Mouse (Mus musculus): ENCODE measurements around the gene A730049H05Rik. TPM values are rescaled to one million over a fixed set of nuclear protein-coding genes. Genes with fewer than 3 reads are reported as not detected.

A730049H05Rik gene
- 0.99 and 2.3 TPM in 2 replicates for polyA plus RNA-seq (2016; fragmentation: Nextera tagmentation; extraction: Ambion mirVana)

- Histone ChIP-seq H3K4me1 (peaks cover 50% of the 10 kb centered on the region), H3K27ac (peak within 1 kb of the TSS; percentile 48; the same call in 1 of the 2 replicates), H3K27me3 (ENCODE audit: poor library complexity, severe bottlenecking) (peaks cover 60% of the 10 kb centered on the region), H3K36me3 (replicated peaks) (peaks cover 7% of the 10 kb centered on the region; the same call in 1 of the 2 replicates), H3K9me3 (no peaks in the 10 kb centered on the region), H3K4me3 (peak within 1 kb of the TSS; percentile 18; the same call in 1 of the 2 replicates)
- peak; percentile 26 for DNase-seq (ENCODE audit: extremely low spot score, low spot score)
- WGBS: 6% methylated on average over 8 of the region's 8 CpGs
Measured at GRCm38 (mm10) chr6:92816311-92816751, at the start of gene A730049H05Rik. Gene A730049H05Rik, plus strand, starts transcription at chr6:92816478.

GRCm38 (mm10) chr6:92776356-92776755 is 39.9 kb upstream of the A730049H05Rik start:
- no peak for DNase-seq (ENCODE audit: extremely low spot score, low spot score)
- Histone ChIP-seq H3K27me3 (ENCODE audit: poor library complexity, severe bottlenecking) (no peaks in the 10 kb centered on the region), H3K4me3 (no peak overlapping the region), H3K27ac (no peak overlapping the region), H3K4me1 (peaks cover 12% of the 10 kb centered on the region), H3K36me3 (replicated peaks) (no peaks in the 10 kb centered on the region), H3K9me3 (no peaks in the 10 kb centered on the region)
- WGBS: 32% methylated on average over 2 of the region's 2 CpGs

GRCm38 (mm10) chr6:92779140-92779934 is 36.9 kb upstream of the A730049H05Rik start:
- no peak overlapping the region for H3K4me3 ChIP-seq
- H3K27ac ChIP-seq: 0 out of 2 replicates have a peak overlapping the region, but pooled peaks have one; percentile 30
- WGBS: 81% methylated on average over 11 of the region's 11 CpGs
- no peaks in the 10 kb centered on the region for H3K36me3 ChIP-seq (replicated peaks)
- DNase-seq (ENCODE audit: extremely low spot score, low spot score): no peak
- peaks cover 12% of the 10 kb centered on the region for H3K4me1 ChIP-seq
- H3K9me3 ChIP-seq: no peaks in the 10 kb centered on the region
- no peaks in the 10 kb centered on the region for H3K27me3 ChIP-seq (ENCODE audit: poor library complexity, severe bottlenecking)

GRCm38 (mm10) chr6:92779935-92780205 is 36.4 kb upstream of the A730049H05Rik start:
- H3K27me3 ChIP-seq (ENCODE audit: poor library complexity, severe bottlenecking): no peaks in the 10 kb centered on the region
- WGBS: 57% methylated on average over 5 of the region's 5 CpGs

GRCm38 (mm10) chr6:92781446-92781845 is 34.8 kb upstream of the A730049H05Rik start:
- DNase-seq (ENCODE audit: extremely low spot score, low spot score): no peak
- Histone ChIP-seq H3K36me3 (replicated peaks) (no peaks in the 10 kb centered on the region), H3K27ac (no peak overlapping the region), H3K4me3 (no peak overlapping the region), H3K27me3 (ENCODE audit: poor library complexity, severe bottlenecking) (peaks cover 14% of the 10 kb centered on the region), H3K9me3 (no peaks in the 10 kb centered on the region), H3K4me1 (peaks cover 18% of the 10 kb centered on the region)
- WGBS: 89% methylated on average over 6 of the region's 6 CpGs

More at GRCm38 (mm10) chr6:92779935-92780205, 36.4 kb upstream of the A730049H05Rik start:
- H3K4me1 ChIP-seq: peaks cover 12% of the 10 kb centered on the region
- DNase-seq (ENCODE audit: extremely low spot score, low spot score): no peak
- no peak overlapping the region for H3K4me3 ChIP-seq
- H3K36me3 ChIP-seq (replicated peaks): no peaks in the 10 kb centered on the region
- H3K9me3 ChIP-seq: no peaks in the 10 kb centered on the region
- no peak overlapping the region for H3K27ac ChIP-seq

GRCm38 (mm10) chr6:92784782-92785181 is 31.5 kb upstream of the A730049H05Rik start:
- H3K4me1 ChIP-seq: peaks cover 21% of the 10 kb centered on the region
- WGBS: 17% methylated on average over 7 of the region's 7 CpGs
- H3K4me3 ChIP-seq: no peak overlapping the region
- H3K36me3 ChIP-seq (replicated peaks): no peaks in the 10 kb centered on the region
- H3K27ac ChIP-seq: no peak overlapping the region
- no peaks in the 10 kb centered on the region for H3K9me3 ChIP-seq
- H3K27me3 ChIP-seq (ENCODE audit: poor library complexity, severe bottlenecking): peaks cover 18% of the 10 kb centered on the region
- peak; percentile 53 for DNase-seq (ENCODE audit: extremely low spot score, low spot score)

- H3K27ac ChIP-seq: peak overlapping the region; percentile 27; the same call in 1 of the 2 replicates
- peaks cover 18% of the 10 kb centered on the region for H3K27me3 ChIP-seq (ENCODE audit: poor library complexity, severe bottlenecking)
- no peaks in the 10 kb centered on the region for H3K9me3 ChIP-seq
- DNase-seq (ENCODE audit: extremely low spot score, low spot score): peak; percentile 35
- no peaks in the 10 kb centered on the region for H3K36me3 ChIP-seq (replicated peaks)
- peak overlapping the region; percentile 51 for H3K4me3 ChIP-seq
- WGBS: 2% methylated on average over 20 of the region's 20 CpGs
- peaks cover 19% of the 10 kb centered on the region for H3K4me1 ChIP-seq
Measured at GRCm38 (mm10) chr6:92786701-92787375, 29.4 kb upstream of the A730049H05Rik start.

- DNase-seq (ENCODE audit: extremely low spot score, low spot score): peak; percentile 92
Measured at GRCm38 (mm10) chr6:92787376-92787712, 28.9 kb upstream of the A730049H05Rik start.

GRCm38 (mm10) chr6:92793804-92794203 is 22.5 kb upstream of the A730049H05Rik start:
- Histone ChIP-seq H3K27ac (no peak overlapping the region), H3K4me1 (peaks cover 5% of the 10 kb centered on the region; the same call in 1 of the 2 replicates), H3K9me3 (no peaks in the 10 kb centered on the region), H3K27me3 (ENCODE audit: poor library complexity, severe bottlenecking) (no peaks in the 10 kb centered on the region), H3K4me3 (no peak overlapping the region), H3K36me3 (replicated peaks) (peaks cover 27% of the 10 kb centered on the region)
- 78% methylated on average over 6 of the region's 6 CpGs for WGBS
- no peak for DNase-seq (ENCODE audit: extremely low spot score, low spot score)

More at GRCm38 (mm10) chr6:92787376-92787712, 28.9 kb upstream of the A730049H05Rik start:
- peaks cover 19% of the 10 kb centered on the region for H3K4me1 ChIP-seq
- peaks cover 18% of the 10 kb centered on the region for H3K27me3 ChIP-seq (ENCODE audit: poor library complexity, severe bottlenecking)
- no peaks in the 10 kb centered on the region for H3K9me3 ChIP-seq
- WGBS: 0% methylated on average over 11 of the region's 12 CpGs
- H3K36me3 ChIP-seq (replicated peaks): no peaks in the 10 kb centered on the region; the same call in 1 of the 2 replicates
- H3K27ac ChIP-seq: peak overlapping the region; percentile 27; the same call in 1 of the 2 replicates
- H3K4me3 ChIP-seq: peak overlapping the region; percentile 51

GRCm38 (mm10) chr6:92801462-92801861 is 14.8 kb upstream of the A730049H05Rik start:
- DNase-seq (ENCODE audit: extremely low spot score, low spot score): no peak
- Histone ChIP-seq H3K4me3 (no peak overlapping the region), H3K9me3 (no peaks in the 10 kb centered on the region), H3K4me1 (peaks cover 13% of the 10 kb centered on the region), H3K27ac (no peak overlapping the region), H3K27me3 (ENCODE audit: poor library complexity, severe bottlenecking) (no peaks in the 10 kb centered on the region), H3K36me3 (replicated peaks) (peaks cover 32% of the 10 kb centered on the region)
- 86% methylated on average over 2 of the region's 2 CpGs for WGBS

GRCm38 (mm10) chr6:92802421-92802820 is 13.9 kb upstream of the A730049H05Rik start:
- no peak for DNase-seq (ENCODE audit: extremely low spot score, low spot score)
- H3K27me3 ChIP-seq (ENCODE audit: poor library complexity, severe bottlenecking): no peaks in the 10 kb centered on the region
- peaks cover 13% of the 10 kb centered on the region for H3K4me1 ChIP-seq
- H3K36me3 ChIP-seq (replicated peaks): peaks cover 34% of the 10 kb centered on the region
- H3K4me3 ChIP-seq: no peak overlapping the region
- 95% methylated on average over 11 of the region's 11 CpGs for WGBS
- no peak overlapping the region for H3K27ac ChIP-seq
- H3K9me3 ChIP-seq: no peaks in the 10 kb centered on the region

GRCm38 (mm10) chr6:92803213-92803612 is 13.1 kb upstream of the A730049H05Rik start:
- Histone ChIP-seq H3K9me3 (no peaks in the 10 kb centered on the region), H3K4me1 (peaks cover 8% of the 10 kb centered on the region), H3K27ac (no peak overlapping the region), H3K4me3 (no peak overlapping the region), H3K27me3 (ENCODE audit: poor library complexity, severe bottlenecking) (no peaks in the 10 kb centered on the region), H3K36me3 (replicated peaks) (peaks cover 31% of the 10 kb centered on the region)
- no peak for DNase-seq (ENCODE audit: extremely low spot score, low spot score)
- 82% methylated on average over 6 of the region's 6 CpGs for WGBS
